Mouse (Mus musculus) cerebellum, adult 11 months (tissue): ENCODE results near the gene Rorc.

ENCODE experiments used
- DNase-seq: peaks from one replicate; pipeline ENCODE4 v3.0.0; 2022

Rorc gene

DNA sequence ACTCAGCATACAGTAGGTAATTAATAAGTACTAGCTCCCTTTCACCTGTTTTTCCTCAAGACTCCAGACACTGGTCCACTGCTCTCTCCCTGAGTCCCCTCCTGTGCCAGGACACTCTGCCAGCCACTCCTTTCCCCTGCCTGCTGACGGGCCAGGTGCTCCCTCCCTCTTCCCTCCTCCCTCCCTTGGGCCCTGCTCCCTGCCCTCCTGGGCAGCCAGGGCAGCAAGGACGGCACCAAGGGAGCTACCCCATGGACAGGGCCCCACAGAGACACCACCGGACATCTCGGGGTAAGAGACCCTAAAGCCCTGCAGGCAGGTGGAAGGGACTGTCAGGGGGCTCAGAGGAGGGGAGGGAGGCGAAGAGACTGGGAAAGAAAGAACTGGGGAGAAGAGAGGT, at the start of gene Rorc:
TSS of gene Rorc (plus strand) at position 154 of the 400 bp plus-strand sequence.
- DNase-seq = peak; percentile 63

DNA sequence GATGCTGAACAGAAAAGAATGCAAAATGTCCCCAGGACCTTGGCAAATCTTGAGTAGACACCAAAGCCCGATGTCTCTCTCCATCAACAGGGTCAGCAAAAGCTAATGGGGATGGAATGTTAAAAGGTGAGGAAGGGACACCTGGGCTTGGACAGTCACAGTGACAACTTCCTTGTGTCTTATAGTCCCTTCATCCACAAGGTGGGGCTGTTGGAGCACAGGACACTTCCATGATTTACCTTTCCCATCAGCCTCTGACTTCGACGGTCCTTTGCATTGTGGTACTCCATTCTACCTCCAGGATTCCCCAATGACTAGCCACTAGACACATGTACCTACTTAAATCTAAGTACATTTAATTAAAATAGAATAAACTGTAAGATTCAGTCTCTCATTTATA, 43.9 kb upstream of the Rorc start:
- DNase-seq = no peak

DNA sequence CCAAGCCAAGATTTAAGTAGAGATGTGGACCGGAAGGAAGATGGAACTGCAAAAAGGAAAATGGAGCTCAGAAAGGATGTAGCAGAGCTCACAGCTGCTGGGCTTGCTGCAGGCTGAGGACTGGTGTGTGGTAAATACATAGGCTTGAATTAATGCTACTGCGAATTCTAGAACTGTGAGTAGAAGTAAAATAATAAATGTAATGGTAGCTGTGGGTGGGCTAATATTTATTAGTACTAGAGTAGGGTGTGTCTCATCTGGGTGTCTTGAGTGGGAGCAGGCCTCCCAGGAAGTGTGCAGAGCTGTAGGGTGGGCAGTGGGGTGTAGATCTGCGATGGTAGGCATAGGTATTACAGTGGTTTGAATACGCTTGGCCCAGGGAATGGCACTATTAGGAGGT, 38.2 kb upstream of the Rorc start:
- no peak for DNase-seq

DNA sequence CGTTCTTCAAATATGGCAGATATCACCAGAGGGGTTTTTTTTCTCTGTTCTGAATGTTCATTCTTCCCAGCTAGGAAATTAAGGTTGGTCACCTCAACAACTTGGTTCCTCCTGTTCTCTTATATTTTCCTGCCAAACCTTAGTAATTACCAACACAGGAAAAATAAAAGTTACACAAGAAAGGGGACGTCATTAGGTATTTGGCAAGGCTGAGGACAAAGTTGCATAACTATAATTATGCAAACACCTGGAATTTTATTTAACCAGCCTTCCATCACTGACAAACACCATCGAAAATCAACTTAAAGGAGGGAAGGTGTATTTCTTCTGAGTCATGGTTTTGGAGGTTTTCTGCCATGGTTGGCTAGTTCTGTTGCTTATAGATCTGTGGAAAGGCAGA, 34.1 kb upstream of the Rorc start:
- DNase-seq = no peak

DNA sequence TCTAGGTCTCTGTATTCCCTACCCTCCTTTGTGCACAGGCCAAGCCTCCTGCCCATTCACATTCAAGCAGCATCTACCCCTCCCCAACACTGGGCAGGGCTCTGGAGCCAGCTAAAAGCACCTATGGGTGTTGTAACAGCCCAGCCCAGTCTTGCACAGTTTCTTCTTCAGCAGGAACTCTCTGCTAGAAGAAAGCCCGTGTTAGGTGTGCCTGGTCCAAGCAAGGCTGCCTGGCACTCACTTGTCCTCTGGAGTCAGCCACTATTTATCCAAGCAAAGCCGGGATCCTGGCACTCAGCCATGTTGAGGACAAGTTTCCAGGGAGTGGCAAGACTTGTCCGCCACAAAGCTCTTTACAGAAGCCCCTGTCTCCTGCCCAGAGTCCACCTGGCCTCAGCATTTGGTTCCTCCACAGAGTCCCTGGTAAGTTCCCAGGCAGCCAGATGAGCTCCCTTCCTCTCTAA, 30.6 kb upstream of the Rorc start, which contains the start of gene Them5:
TSS of gene Them5 (plus strand) at position 141 of the 464 bp plus-strand sequence.
- DNase-seq = no peak

DNA sequence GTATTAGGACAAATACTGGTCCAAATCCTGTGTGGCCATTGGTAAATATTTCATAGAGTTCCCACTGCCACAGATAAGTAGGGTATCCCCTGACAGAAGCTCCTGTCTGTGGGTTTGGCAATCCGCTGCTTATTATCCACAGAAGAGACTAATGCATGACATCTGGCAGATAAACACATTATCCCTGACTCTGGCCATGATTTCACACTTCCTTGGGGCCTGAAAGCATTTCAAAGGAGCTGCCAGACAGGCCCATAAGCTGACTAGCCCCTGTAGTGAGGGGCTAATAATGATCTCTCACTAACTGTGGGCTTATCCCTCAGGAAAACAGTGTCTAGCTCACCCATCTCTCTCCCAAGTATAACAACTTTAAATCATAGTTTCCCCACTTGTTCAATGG, 30.0 kb upstream of the Rorc start:
- no peak for DNase-seq

DNA sequence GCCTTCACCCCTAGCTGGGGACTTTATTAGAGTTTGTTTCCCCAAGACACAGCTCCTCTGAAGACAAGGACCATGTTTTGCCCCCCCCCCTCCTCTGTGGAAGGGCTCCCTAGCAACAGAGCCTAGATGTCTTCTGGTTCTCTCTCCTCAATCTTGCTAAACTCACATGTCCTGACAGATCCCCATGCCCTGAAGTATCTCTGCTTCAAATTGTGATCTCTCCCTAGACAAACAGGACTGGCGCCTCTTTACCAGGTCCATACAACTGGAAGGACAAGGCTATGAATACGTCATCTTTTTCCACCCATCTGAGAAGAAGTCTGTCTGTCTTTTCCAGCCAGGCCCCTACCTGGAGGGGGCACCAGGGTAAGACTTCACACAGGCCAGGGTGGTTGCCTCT, 28.4 kb upstream of the Rorc start:
- no peak for DNase-seq

DNA sequence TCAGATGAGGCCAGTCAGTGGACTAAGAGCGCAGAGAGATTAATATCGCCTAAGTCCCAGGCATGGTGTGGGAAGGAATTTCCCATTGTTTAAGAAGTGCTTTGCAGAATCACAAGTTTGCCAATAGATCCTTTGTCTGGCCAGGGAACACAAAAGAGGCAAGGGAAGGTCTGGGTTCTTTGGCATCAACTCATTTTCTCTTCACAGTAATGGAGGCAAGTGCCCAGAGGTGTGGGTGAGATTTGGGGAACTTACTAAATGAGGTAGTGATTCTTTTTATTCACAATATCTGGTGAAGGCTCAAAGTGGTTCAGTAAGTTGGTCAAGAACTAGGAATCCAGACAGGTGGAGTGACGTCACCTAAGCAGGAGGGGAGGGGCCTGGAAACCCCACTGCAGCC, 27.7 kb upstream of the Rorc start:
- no peak for DNase-seq

DNA sequence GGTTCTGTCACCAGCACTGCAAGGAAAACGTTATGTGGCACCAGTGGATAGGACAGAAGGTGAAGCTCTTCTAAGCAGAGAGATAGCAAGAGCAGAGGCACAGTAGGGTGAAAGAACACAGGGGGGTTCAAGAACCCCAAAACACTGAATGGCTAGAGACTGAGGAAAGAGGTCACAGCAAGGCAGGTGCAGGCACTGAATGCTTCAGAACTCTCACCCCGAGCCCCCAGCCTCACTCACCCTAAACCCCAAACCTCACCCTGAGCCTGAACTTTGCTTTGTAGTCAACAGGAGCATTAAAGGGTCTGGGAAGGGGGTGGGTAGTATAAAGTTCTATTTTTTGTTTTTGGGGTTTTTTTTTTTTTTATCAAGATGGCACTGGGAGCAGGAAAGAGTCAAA, 24.4 kb upstream of the Rorc start:
- no peak for DNase-seq

DNA sequence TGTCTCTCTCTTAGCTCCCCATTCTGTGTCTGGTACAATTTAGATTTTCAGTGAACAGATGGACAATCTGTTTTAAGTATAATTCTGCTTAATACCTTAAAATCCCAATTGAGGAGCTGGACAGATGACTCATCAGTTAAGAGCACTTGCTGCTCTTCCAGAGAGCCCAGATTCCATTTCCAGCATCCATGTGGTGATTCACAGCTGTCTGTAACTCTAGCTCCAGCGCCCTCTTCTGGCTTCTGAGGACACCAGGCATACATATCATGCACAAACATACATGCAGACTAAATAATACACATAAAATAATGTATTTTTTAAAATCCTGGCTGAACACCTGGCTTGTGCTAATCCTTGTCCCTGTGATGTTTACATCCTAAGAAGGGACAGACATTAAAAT, 11.8 kb upstream of the Rorc start:
- no peak for DNase-seq

DNA sequence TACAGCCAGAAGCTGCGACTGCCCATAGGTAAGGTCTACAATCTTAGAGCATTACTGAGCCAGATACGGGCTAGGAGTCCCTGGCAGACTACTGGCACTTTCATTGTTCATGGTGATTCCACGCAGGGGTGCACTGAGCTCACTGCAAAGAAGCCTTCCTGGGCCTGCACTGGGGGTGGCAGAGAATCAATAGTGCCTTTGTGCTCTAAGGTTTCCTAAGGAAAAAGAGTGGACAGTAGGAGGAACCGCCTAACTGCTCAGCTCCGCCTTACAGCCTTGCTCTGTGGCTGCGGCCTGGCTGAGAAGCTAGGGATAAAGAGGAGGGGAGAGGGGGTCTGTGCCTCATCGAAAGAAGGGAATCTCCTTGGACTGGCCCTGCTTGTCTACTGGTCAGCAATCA, 10.5 kb upstream of the Rorc start, which contains the start of gene C2cd4d:
TSS of gene C2cd4d (plus strand) at position 301 of the 400 bp plus-strand sequence.
- no peak for DNase-seq

DNA sequence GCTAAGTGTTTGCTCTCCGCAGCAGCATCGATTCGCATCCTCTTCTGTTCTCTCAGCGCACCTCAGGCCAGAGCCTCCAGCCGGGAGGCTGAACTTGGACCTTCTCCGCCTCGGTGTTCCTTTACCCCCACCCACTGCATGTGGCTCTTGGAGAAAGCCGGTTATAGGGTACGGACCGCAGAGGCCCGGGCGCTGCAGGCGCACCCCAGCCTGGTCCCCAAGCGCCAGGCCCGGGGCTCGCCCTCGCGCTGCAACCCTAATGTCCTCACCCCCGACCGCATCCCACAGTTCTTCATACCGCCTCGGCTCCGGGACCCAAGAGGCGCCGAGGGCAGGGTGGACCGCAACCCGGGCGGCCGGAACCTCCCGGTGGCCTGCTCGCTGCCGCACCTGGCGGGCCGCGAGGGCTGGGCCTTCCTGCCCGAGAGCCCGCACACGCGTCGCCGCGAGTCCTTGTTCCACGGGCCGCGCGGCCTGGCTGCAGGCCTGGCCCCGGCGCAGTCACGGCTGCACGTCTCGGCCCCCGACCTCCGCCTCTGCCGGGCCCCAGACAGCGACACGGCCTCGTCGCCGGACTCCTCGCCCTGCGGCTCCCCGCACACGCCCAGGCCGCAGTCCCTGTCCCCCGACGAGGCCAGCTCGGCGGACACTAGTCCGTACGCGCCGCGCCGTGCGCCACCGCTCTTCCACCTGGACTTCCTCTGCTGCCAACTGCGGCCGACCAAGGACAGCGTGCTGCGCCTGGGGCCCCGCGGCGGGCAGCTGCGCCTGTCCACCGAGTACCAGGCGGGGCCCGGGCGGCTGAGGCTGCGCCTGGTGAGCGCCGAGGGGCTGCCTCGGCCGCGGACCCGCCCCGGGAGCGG, 9.1 kb upstream of the Rorc start:
- peak; percentile 57 for DNase-seq

DNA sequence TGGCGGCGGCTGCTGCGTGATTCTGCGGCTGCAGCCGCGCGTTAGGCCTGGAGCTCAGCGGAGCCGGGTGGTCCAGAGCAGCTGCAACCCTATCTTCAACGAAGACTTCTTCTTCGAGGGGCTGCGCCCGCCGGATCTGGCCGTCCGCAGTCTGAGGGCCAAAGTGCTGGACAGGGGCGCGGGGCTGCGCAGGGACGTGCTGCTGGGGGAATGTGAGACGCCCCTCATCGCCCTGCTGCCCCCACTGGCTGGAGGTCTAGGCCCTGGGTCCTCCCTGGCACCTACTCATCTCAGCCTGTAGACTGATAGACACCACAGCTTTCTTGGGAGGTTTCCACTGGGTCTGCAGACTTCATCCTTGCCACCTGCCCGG, 8.5 kb upstream of the Rorc start:
- no peak for DNase-seq

DNA sequence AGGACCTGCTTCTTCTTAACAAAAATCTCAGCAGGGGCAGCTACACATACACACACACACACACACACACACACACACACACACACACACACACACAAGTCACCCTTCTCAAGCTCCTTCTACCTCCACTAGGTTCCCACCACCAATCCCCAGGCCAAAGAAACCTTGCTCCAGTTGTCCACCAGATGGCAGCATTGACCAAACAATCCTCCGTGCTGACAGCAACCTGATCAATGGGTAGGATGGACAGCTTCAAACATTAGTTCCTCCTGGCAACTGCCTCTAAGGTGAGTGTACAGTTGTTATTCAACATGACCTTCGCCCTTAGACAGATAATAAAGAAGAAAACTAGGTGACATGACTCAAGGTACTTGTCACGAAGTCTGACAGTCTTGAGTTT, 5.8 kb upstream of the Rorc start:
- DNase-seq = peak; percentile 79

DNA sequence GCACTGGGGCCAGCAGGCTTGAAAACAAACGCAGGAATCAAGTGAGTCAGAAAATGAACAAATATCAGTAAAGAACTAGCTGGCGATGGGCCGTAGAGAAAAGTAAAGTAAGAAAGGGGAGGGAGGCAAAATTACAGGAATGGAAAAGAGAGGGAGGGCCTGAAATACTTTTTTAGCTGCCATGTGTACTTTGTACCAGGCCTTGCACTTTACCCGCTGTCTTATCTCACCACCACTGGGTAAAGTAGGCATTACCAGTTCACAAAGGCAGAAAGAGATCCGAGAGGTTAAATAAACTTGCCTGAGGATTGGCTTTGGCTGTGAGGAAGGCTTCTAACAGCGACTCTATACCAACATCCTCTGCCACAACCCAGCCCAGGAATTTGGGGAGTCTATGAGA, 5.1 kb upstream of the Rorc start:
- no peak for DNase-seq

DNA sequence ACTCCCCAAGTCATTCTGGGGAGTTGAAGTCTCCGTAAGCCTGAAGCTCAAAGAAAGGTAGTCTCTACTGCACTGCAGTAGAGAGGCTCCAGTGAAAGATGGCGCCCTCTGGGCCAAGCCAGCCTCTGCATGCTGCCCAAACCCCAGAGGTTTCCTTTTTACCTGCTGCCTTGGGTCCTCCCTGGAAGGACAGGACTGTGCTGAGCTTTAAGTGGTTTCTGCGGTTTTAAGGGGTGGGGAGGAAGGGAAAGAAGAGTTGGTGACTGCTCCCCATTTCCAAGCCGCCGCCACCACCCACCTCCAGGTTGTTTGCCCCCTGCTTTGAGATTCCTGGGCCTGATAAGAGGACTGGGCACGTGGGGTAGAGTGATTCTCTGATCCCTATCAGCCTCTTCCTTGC, 4.0 kb upstream of the Rorc start:
- no peak for DNase-seq

DNA sequence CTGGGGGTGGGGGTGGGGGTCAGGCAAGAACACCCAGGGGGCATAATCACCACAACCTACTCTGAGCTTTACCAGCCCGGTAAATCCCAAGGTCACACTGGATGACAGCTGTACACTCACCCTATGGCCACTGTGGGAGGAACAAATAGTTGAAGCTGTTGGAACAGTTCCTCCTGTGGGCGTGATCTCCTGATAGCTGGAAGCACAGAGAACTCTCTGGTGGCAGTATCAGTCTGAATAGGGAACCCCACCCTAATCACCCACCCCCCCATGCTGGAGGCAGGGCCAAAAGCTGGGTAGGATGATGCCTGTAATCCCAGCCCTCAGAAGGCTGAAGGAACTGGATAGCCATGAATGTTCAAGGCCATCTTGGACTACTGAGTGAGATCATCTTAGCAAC, 2.9 kb upstream of the Rorc start:
- DNase-seq = no peak

DNA sequence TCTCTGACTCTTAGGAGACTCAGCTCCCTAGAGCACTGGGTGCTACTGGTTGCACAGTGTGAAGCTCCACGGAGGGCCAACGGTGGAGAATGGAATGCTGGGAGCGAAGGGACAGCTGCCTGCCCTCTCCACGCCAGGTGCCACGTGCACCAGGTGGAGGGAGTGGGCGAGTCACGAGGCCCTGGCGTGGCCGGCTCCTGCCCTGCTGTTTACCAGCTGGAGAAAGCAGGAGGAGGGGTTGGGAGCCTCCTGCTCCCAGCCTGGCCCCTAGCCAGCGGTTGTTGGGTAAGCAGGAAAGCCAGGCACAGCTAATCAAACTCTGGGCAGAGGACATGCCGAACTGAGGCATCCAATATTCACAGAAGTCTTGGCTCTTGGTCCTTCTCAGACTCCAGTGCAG, 957 bp upstream of the Rorc start:
- peak; percentile 69 for DNase-seq

DNA sequence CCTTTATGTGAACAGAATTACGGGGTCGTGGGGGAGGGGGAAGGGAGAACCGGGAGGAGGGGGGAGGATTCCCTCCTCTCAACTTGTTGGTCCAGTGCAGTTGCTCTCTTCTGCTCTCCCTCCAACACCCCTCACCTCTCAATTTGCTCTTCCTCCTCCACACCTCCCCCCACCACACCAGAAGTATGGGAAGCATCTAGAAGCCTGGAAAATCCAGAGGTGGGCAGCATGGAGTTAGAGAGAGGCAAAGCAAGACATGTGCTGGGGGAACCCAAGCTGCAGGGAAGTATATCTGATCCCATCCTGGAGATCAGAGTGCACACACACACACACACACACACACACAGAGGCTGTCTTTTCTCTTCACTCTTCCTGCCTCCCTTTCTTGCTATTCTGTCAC, 556 bp upstream of the Rorc start:
- no peak for DNase-seq

DNA sequence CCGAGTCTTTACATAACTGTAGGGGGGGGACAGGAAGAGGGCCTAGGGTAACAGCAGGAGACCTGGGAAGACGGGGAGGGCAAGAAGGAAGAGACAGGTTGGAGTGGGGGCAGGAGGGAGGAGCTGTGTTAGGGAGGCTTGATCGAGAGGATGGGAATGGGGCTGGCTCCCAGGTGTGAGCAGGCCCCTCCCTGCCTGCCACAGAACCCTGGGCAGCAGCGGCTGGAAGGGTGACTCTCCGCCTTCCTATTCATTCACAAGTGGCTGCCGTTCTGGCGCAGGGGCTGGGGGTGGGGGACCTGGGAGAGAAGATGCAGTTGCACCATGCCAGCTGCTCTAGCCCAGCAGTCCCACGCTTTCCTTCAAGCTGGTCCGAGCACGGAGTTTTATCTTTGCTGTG, 496 bp downstream of the Rorc start:
- peak; percentile 36 for DNase-seq

DNA sequence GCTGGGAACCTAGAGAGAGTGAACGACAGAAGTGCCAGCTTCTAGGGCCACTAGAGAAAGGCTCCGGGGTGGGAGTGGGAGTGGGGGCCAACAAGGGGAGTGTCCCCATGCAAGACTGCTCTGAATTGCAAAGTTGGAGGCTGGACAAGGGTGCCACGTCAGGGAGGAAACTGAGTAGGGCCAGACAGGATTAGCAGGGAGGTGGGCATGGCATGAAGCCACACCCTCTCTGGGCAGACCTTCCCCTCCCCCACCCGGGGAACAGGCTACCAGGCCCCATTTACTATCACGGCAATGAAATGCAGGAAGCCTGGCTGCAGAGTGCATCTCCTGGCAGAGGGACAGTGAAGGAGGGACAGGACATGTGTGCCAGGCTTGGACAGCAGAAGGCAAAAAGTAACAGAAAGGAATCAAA, 1.0 kb downstream of the Rorc start:
- peak; percentile 66 for DNase-seq

DNA sequence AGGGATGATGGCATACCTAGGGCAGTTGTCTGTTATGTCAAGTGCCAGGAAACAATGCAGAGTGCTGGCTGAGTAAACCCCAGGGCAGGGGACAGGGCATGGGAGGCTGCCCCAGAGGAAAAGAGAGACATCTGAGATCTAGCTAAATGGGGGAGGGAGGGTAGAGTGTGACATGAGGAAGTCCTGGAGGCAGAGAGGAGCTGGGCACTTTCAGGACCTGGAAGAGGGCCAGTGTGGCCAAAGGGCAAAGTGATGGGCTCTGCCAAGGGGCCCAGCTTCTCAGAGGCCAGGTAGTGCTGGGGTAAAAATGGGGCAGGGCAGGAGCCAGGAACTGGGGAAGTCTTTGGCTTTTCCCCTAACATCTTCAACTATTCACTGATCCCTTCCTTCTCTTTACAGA, 2.0 kb downstream of the Rorc start:
- no peak for DNase-seq

DNA sequence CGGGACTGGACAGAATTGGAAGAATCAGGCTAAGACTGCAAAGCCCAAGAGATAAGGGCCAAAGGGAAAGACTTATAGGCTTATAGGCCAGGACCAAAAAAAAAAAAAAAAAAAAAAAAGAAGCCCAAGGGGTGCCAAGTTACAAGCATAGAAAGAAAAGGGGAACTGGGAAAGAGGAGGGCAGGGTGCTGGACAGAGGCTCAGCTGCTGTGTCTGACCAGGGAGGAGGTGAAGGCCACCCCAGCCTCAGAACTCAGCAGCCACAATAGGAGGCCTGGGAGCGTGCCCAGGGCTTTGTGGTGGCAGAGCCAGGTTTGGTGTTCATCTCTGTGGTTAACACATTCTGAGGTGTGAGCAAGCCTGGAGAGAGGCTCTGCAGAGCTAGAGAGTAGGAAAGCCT, 2.6 kb downstream of the Rorc start:
- no peak for DNase-seq

DNA sequence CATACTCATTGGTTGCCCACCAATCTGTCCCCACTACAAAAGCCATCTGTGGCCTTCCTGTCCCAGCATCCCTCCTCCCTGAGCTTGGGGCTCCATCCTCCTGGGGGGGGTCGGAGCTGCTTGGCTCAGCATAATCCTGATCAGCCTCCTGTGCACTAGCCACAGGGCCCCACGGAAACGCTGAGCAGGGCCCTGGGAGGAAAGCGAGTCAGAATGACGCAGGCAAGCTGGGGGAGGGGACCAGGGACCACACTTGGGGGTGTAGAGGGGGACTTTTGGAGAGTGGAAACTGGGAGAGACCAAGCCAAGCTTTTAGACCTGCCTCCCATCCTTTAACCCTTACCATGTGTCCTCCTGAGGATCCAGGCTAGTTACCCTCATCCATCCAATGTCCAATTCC, 3.3 kb downstream of the Rorc start:
- DNase-seq = no peak
